Mouse (Mus musculus) megakaryocyte, embryonic 14.5 days (primary cell): Measurements from ENCODE around the gene Apol8. TPM values are rescaled to one million over a fixed set of nuclear protein-coding genes. Genes with fewer than 3 reads are reported as not detected.

Source experiments
- H3K27me3 ChIP-seq: replicated peaks from 2 replicates; pipeline ENCODE3; 2012; ENCODE audit warnings: inconsistent platforms
- H3K36me3 ChIP-seq: replicated peaks from 2 replicates; pipeline ENCODE3; 2012; ENCODE audit warnings: low read length, inconsistent platforms, mixed read lengths
- H3K4me1 ChIP-seq: 2 replicates; pipeline ENCODE4 v1.6.1; 2012; ENCODE audit warnings: inconsistent platforms
- H3K4me3 ChIP-seq: replicated peaks from 2 replicates; pipeline ENCODE3; 2012; ENCODE audit warnings: moderate library complexity, mild to moderate bottlenecking, inconsistent platforms
- H3K9me3 ChIP-seq: 2 replicates; pipeline ENCODE4 v1.6.1; 2012; ENCODE audit warnings: inconsistent platforms
- FLI1 ChIP-seq: IDR thresholded peaks from 2 replicates; pipeline ENCODE4 v1.6.1; 2012; ENCODE audit warnings: low read length, inconsistent platforms, mixed read lengths
- GATA1 ChIP-seq: IDR thresholded peaks from 3 replicates; pipeline ENCODE4 v1.6.1; 2012; ENCODE audit warnings: mixed read lengths, low read length, inconsistent platforms, borderline replicate concordance
- polyA plus RNA-seq: library from polyadenylated mRNA; stranded (reverse); fragments of >175 nt; gene quantifications from 2 replicates; pipeline ENCODE4 v1.2.3, GENCODE M21; 2012; ENCODE audit warnings: low replicate concordance; ENCODE audit not compliant: insufficient read depth

Apol8 gene
- polyA plus RNA-seq, 1 experiment = 0.82 TPM

DNA sequence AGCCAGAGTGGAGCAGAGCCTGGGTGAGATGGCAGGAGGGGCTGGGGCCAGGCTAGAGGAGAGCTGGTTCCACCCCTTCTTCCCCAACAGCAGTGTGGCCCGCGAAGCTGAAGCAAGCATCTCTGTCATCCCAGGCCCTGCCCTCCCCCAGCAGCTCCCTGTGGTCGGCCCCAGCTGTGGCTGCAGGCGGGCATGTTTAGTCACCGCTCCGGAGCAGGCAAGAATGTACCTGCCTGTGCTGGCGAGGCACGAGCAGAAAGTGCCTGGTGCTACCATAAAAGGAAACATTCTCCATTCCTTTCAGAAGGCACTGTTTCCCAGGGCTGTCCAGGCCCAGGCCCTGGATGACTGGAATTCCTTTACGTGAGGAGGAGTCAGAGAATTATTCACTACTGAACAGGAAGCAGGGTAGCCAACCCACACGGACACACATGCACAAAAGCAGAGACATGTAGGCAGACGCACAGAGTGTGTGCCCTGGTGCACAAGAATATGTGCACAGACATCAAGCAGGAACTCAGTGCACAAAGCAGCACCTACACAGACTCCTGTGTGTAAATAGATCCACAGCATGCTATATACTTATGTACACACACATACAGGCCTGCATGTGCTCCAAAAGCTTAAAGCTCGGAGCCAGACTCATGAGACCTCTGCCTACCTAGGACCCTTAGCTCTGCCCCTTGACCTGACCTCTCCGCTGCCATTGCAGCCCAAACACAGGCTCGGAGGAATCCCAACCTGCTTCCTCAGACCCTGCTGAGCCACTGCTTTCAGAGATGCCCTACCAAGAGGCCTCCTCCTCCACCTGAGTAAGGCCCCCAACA lies 42.1 kb upstream of the Apol8 start:
- no peak for TF ChIP-seq FLI1
- no peak for TF ChIP-seq GATA1
- no peaks in the 10 kb centered on the region for H3K9me3 ChIP-seq
- peaks cover 99% of the 10 kb centered on the region for H3K4me1 ChIP-seq
- no peaks in the 10 kb centered on the region for H3K27me3 ChIP-seq
- H3K36me3 ChIP-seq = peaks cover 100% of the 10 kb centered on the region
- peak overlapping the region; percentile 86 for H3K4me3 ChIP-seq

DNA sequence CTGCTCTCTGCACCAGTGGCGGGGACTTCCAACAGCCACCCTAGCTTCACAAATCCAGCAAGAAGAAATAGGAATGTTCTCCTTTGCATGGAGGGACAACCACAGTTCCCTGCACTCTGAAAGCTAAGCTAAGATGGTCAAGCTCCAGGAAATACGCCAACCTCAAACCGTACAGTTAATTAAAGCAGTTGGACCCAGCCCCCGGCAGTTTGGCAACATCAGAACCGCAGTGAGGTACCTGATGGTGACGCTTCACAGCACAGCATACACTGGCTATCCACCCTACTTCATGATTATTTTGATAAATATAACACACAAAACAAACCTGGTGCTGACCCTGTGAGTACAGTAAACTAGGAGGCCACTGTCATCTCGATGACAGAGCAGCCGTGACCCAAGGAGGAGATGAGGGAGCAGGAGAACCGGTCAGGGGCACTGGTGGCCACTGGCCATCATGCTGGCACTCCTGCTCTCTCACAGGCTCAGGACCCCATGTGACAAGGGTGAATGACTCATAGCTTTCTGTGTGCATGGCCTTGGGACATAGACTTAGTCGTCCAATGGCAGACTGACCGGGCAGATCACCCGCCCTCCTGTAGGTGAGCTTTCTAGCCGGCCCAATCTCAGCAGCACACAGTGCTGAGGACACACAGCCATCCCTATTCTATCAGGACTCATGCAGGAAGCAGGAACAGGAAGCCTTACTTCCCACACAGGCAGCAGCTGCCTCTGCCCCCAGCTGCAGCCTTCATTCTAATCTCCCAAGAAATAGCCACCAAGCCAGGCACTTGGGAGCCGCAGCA lies 41.0 kb upstream of the Apol8 start:
- H3K9me3 ChIP-seq = no peaks in the 10 kb centered on the region
- peak overlapping the region; percentile 71 for H3K4me3 ChIP-seq
- TF ChIP-seq FLI1 = no peak
- TF ChIP-seq GATA1 = no peak
- peaks cover 99% of the 10 kb centered on the region for H3K4me1 ChIP-seq
- peaks cover 100% of the 10 kb centered on the region for H3K36me3 ChIP-seq
- no peaks in the 10 kb centered on the region for H3K27me3 ChIP-seq

- Histone ChIP-seq H3K36me3 (peaks cover 100% of the 10 kb centered on the region), H3K27me3 (no peaks in the 10 kb centered on the region), H3K4me1 (peaks cover 99% of the 10 kb centered on the region), H3K4me3 (peak overlapping the region; percentile 76), H3K9me3 (no peaks in the 10 kb centered on the region)
- TF ChIP-seq GATA1 (no peak), FLI1 (no peak)
These were observed 39.7 kb upstream of the Apol8 start for GRCm38 (mm10) chr15:77796409-77797035.

GRCm38 (mm10) chr15:77794908-77795356 lies 38.1 kb upstream of the Apol8 start:
- H3K9me3 ChIP-seq = no peaks in the 10 kb centered on the region
- H3K27me3 ChIP-seq = no peaks in the 10 kb centered on the region
- TF ChIP-seq GATA1 = no peak
- H3K36me3 ChIP-seq = peaks cover 100% of the 10 kb centered on the region
- no peak overlapping the region for H3K4me3 ChIP-seq
- H3K4me1 ChIP-seq = peaks cover 99% of the 10 kb centered on the region

DNA sequence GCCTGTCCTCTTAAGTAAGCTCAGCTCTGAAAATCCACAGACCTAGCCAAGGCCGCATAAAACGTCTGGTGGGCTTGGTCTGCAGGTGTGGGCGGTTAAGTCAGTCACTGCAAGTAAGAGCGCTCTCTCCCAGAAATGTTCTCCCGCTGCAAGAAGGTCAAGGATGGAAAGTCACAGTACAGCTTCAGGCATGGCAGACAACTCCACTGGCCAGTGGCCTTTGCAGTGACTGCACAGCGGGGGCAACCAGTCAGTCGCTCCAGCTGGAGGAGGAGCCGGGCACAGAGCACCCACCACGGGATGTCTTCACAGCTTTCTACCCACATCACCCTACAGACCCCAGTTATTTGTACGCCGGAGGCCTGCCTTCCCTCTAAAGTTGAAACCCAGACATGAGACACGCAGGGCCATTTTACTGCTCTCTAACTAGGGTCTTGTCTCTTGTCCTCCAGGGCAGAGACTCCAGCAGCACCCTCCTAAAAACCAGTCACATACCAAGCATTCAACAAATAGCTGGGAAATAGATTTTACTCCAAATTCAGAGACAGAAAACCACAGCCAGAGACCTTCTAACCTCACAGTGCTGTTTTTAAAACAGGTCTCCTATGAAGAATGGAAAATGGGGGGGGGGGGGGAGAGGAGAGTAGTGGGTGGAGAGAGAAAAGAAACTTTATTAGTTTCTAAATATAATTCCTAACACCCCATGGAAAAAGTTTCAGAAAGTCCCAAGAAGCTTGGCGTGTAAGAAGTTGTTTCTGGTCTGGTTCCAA lies 37.5 kb upstream of the Apol8 start:
- Histone ChIP-seq H3K9me3 (no peaks in the 10 kb centered on the region), H3K36me3 (peaks cover 100% of the 10 kb centered on the region), H3K4me3 (no peak overlapping the region), H3K27me3 (no peaks in the 10 kb centered on the region), H3K4me1 (peaks cover 99% of the 10 kb centered on the region)
- TF ChIP-seq GATA1 (no peak), FLI1 (no peak)

- H3K4me1 ChIP-seq = peaks cover 99% of the 10 kb centered on the region
- no peaks in the 10 kb centered on the region for H3K27me3 ChIP-seq
- H3K36me3 ChIP-seq = peaks cover 100% of the 10 kb centered on the region
- TF ChIP-seq GATA1 (no peak), FLI1 (no peak)
- H3K4me3 ChIP-seq = no peak overlapping the region
- H3K9me3 ChIP-seq = no peaks in the 10 kb centered on the region
These were observed 36.8 kb upstream of the Apol8 start for GRCm38 (mm10) chr15:77793554-77793953.

DNA sequence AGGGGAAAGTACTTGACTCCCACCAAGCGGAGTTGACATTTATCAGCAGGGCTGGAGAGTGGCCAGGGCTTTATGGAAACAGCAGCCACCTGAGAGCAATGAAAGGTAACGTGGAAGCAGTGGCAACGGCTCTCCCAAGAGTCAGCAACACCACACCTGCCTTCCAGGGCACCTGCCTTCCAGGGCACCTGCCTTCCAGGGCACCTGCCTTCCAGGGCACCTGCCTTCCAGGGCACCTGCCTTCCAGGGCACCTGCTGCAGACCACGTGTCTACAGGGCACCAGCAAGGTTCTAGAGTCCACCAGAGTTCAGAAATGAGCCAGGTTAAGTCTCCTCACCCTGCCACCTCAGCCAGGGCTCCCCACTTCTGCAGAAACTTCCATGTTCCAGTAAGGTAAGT lies 36.3 kb upstream of the Apol8 start:
- H3K4me1 ChIP-seq = peaks cover 99% of the 10 kb centered on the region
- TF ChIP-seq GATA1 (no peak), FLI1 (no peak)
- peaks cover 100% of the 10 kb centered on the region for H3K36me3 ChIP-seq

DNA sequence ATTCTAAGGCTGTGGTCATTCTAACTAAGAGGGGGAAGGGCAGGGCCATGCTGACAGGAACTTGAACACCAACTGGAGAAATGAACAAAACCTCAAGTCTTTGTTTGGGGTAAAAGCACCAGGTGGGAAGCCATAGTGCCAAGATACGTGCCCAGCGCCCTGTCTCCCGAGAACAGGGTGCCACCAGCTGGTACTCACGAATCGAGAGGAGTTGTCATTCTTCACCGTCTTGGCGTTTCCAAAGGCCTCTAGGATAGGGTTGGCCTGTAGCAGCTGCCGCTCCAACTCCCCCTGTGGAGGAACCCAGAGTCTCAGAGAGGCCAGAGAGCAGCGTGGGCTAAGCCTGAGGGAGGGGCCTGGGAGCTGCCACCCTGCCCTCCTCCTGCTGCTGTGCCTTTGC lies 35.3 kb upstream of the Apol8 start:
- Histone ChIP-seq H3K27me3 (no peaks in the 10 kb centered on the region), H3K4me3 (no peak overlapping the region), H3K4me1 (peaks cover 97% of the 10 kb centered on the region), H3K9me3 (no peaks in the 10 kb centered on the region), H3K36me3 (peaks cover 100% of the 10 kb centered on the region)
- TF ChIP-seq GATA1 (no peak), FLI1 (no peak)

More for the DNA sequence above, 36.3 kb upstream of the Apol8 start:
- no peaks in the 10 kb centered on the region for H3K27me3 ChIP-seq
- H3K9me3 ChIP-seq = no peaks in the 10 kb centered on the region
- no peak overlapping the region for H3K4me3 ChIP-seq
